Mouse (Mus musculus) CD4-positive helper T cell, adult 2 months (primary cell): ENCODE results near the gene Nod1.
"Not testable (repeated sequence)": the region's sequence is repeated elsewhere in the genome, so short reads cannot be mapped to it uniquely, and the experiment has no call there.

Experiments used
- DNase-seq: peaks from one replicate; pipeline ENCODE4 v3.0.0-alpha.2; 2012; ENCODE audit warnings: low read depth, missing footprints, low spot score

Nod1 gene

GRCm38 (mm10) chr6:54983526-54984050, 11.2 kb upstream of the Nod1 start:
- no peak for DNase-seq

- no peak for DNase-seq
Observed at GRCm38 (mm10) chr6:54979426-54979825, 7.0 kb upstream of the Nod1 start.

GRCm38 (mm10) chr6:54975616-54976015, 3.2 kb upstream of the Nod1 start:
- no peak for DNase-seq

GRCm38 (mm10) chr6:54974501-54974900, 2.1 kb upstream of the Nod1 start:
- peak; percentile 42 for DNase-seq

GRCm38 (mm10) chr6:54972929-54973211, 458 bp upstream of the Nod1 start:
- DNase-seq, result peak; percentile 76

GRCm38 (mm10) chr6:54971731-54972110, 691 bp downstream of the Nod1 start:
- DNase-seq, result no peak

- no peak for DNase-seq
Observed at GRCm38 (mm10) chr6:54970506-54970905, 1.9 kb downstream of the Nod1 start.

- DNase-seq, result no peak
Observed at GRCm38 (mm10) chr6:54969801-54970200, 2.6 kb downstream of the Nod1 start.

- DNase-seq, result no peak
Observed at GRCm38 (mm10) chr6:54967591-54967990, 4.8 kb downstream of the Nod1 start.

- DNase-seq, result peak; percentile 72
Observed at GRCm38 (mm10) chr6:54965234-54965633, 7.2 kb downstream of the Nod1 start.

- DNase-seq, result peak; percentile 68
Observed at GRCm38 (mm10) chr6:54964755-54965154, 7.7 kb downstream of the Nod1 start.

GRCm38 (mm10) chr6:54963599-54963998, 8.8 kb downstream of the Nod1 start:
- no peak for DNase-seq

- DNase-seq, result no peak
Observed at GRCm38 (mm10) chr6:54957655-54958054, 14.8 kb downstream of the Nod1 start.

GRCm38 (mm10) chr6:54956425-54956824, 16.0 kb downstream of the Nod1 start:
- no peak for DNase-seq

GRCm38 (mm10) chr6:54955949-54956348, 16.5 kb downstream of the Nod1 start:
- peak; percentile 34 for DNase-seq

- DNase-seq, result no peak
Observed at GRCm38 (mm10) chr6:54954659-54955414, 17.6 kb downstream of the Nod1 start.

GRCm38 (mm10) chr6:54953399-54953798, 19.0 kb downstream of the Nod1 start:
- DNase-seq, result not testable (repeated sequence)

- DNase-seq, result no peak
Observed at GRCm38 (mm10) chr6:54952542-54952941, 19.9 kb downstream of the Nod1 start.

GRCm38 (mm10) chr6:54948682-54949081, 23.7 kb downstream of the Nod1 start:
- DNase-seq, result no peak

- no peak for DNase-seq
Observed at GRCm38 (mm10) chr6:54946241-54946953, 26.0 kb downstream of the Nod1 start.

GRCm38 (mm10) chr6:54944551-54944950, 27.9 kb downstream of the Nod1 start:
- DNase-seq, result no peak

- no peak for DNase-seq
Observed at GRCm38 (mm10) chr6:54943753-54944152, 28.7 kb downstream of the Nod1 start.

GRCm38 (mm10) chr6:54943292-54943691, 29.1 kb downstream of the Nod1 start:
- DNase-seq, result no peak
